Mouse (Mus musculus): ENCODE data around the gene Gm20479.

DNA sequence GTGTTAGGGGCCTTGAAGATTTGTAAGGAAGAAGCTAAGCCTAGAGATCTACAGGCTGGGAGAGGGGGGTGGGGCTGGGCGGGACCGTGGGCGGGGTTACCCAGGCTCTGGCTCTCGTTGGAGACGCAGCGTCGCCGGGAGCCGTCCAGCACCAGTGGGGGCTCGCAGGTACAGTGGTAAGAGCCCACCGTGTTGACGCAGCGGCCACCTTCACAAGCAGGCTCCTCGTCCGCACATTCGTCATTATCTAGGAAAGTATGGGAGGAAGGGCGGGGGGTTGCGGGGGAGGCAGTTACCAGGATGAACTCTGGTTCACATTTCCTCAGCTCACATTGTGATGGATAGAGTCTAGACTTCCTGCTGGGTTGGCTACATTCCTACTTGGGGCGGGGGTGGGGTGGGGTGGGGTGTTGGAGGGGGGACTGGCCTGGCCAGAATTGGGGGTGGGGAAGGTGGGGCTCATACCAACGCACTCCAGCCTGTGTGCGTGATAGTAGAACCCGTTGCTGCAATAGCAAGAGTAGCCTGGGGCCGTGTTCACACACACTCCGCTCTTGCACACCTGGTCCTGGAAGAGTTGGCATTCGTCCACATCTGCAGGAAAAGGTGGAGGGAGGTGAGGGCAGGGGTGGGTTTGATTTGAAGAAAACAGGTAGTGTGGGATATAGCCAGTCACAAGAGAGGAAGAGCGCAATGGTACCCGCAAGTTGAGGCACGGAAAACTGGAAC lies 48.2 kb downstream of the Gm20479 start:
- no peak for TF ChIP-seq TAL1 (conservative IDR thresholded peaks at IDR 0.05; ENCODE audit: low read depth, low read length)
- no peak for TF ChIP-seq CTCF (IDR thresholded peaks at IDR 0.05; ENCODE audit: low read depth, low read length)
- no peak for TF ChIP-seq GATA1 (IDR thresholded peaks at IDR 0.05; ENCODE audit: borderline replicate concordance, low read length)
- TF ChIP-seq POLR2AphosphoS5 (IDR thresholded peaks at IDR 0.05; ENCODE audit: insufficient replicate concordance, low read depth, low read length): no peak

Measured in G1E (cell line).